Mouse (Mus musculus) midbrain, embryonic 13.5 days (tissue): ENCODE measurements around the gene B3gat1. TPM values are rescaled to one million over a fixed set of nuclear protein-coding genes. Genes with fewer than 3 reads are reported as not detected.

Source experiments
- ATAC-seq: fragments of 200-750 bp; cut with Nextera tagmentation; 2 replicates; pipeline ENCODE4 v1.8.0; 2017; ENCODE audit warnings: mild to moderate bottlenecking, moderate TSS enrichment, moderate library complexity
- H3K27ac ChIP-seq: fragments of 300-500 bp; sonication (generic); 2 replicates; pipeline ENCODE4 v1.5.1; 2015; ENCODE audit warnings: inconsistent platforms, mild to moderate bottlenecking, moderate library complexity
- H3K27me3 ChIP-seq: fragments of 300-500 bp; sonication (generic); 2 replicates; pipeline ENCODE4 v1.6.1; 2015; ENCODE audit warnings: mild to moderate bottlenecking, inconsistent platforms
- H3K36me3 ChIP-seq: fragments of 300-500 bp; sonication (generic); 2 replicates; pipeline ENCODE4 v1.6.1; 2015; ENCODE audit warnings: mild to moderate bottlenecking, inconsistent platforms
- H3K4me1 ChIP-seq: fragments of 300-500 bp; sonication (generic); replicated peaks from 2 replicates; pipeline ENCODE4 v1.6.1; 2015; ENCODE audit warnings: inconsistent platforms
- H3K4me2 ChIP-seq: fragments of 300-500 bp; sonication (generic); replicated peaks from 2 replicates; pipeline ENCODE4 v1.6.1; 2015; ENCODE audit warnings: moderate library complexity, mild to moderate bottlenecking, inconsistent platforms
- H3K4me3 ChIP-seq: fragments of 300-500 bp; sonication (generic); replicated peaks from 2 replicates; pipeline ENCODE4 v1.5.1; 2015; ENCODE audit warnings: mild to moderate bottlenecking, inconsistent platforms
- H3K9ac ChIP-seq: fragments of 300-500 bp; sonication (generic); replicated peaks from 2 replicates; pipeline ENCODE4 v1.6.1; 2015; ENCODE audit warnings: mild to moderate bottlenecking, inconsistent platforms
- H3K9me3 ChIP-seq: fragments of 300-500 bp; sonication (generic); 2 replicates; pipeline ENCODE4 v1.6.1; 2016; ENCODE audit warnings: mild to moderate bottlenecking, inconsistent platforms
- WGBS: fragments of 180-500 bp; shearing (Covaris S2); methylation state at CpG from one replicate; pipeline ENCODE4 v1.1.7; 2015; 5-methylcytosine and 5-hydroxymethylcytosine counted together
- polyA plus RNA-seq: library from polyadenylated mRNA; unstranded; fragments of >200 nt; fragmentation: Nextera tagmentation; extraction: Ambion mirVana; gene quantifications from 2 replicates; pipeline ENCODE4 v1.2.1, GENCODE M21; 2015

Gene B3gat1
- polyA plus RNA-seq, 1 experiment from 2014 or later = 26.2 TPM

DNA sequence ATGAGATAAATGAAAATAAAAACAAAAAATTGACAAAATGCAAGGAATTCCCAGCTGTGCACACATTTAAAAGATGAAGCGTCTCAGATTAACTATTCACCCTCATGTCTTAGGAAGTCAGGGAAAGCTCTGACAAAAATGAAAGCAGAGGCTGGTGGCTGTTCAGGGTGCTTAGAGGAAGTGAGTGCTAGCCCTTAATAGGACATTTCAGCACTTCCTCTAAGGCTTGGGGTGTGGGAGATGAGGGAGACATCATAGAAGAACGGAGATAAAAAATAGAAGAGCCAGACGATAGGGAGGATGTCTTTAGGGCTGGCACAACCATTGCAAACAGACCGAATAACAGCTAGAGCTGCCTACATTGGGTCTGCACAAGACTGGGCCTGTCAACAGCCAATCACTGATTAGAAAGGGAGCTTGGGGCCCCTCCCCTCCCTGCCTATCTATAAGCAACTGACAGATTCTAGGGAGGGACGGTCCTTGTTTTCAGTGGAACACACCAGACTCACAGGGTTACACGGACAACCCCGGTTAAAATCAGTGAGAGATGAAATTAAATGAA is 50.0 kb downstream of the B3gat1 start:
- Histone ChIP-seq H3K9ac (no peak overlapping the region), H3K4me3 (no peak overlapping the region), H3K27ac (no peak overlapping the region), H3K4me1 (no peaks in the 10 kb centered on the region), H3K27me3 (no peaks in the 10 kb centered on the region), H3K36me3 (no peaks in the 10 kb centered on the region), H3K4me2 (0 out of 2 replicates have a peak overlapping the region, but pooled peaks have one; percentile 5), H3K9me3 (no peaks in the 10 kb centered on the region)
- ATAC-seq = peak; percentile 79
- 58% methylated on average over 7 of the region's 7 CpGs for WGBS

DNA sequence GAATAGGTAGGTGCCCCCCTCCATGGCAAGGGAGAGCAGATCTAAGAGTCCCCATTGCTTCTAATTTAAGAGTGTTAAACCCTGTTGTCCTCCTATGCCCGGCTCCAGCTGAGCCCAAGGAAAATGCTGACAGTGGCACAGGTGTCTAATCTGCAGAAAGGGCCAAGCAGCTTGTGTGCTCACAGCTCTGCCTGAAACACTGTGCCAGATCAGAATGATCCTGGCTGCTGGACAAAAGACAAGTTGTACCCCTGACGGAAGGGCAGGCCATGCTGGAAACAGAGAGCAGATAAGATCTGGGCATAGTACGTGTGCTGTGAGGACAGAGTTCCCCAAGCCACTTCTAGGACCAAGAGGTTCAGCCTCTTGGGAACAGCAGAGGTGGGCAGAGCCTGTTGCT is 59.3 kb downstream of the B3gat1 start:
- H3K36me3 ChIP-seq = no peaks in the 10 kb centered on the region
- no peak overlapping the region for H3K27ac ChIP-seq
- 0 out of 2 replicates have a peak, but pooled peaks have one; percentile 30 for ATAC-seq
- WGBS = 77% methylated on average over 3 of the region's 3 CpGs
- H3K9ac ChIP-seq = no peak overlapping the region
- H3K9me3 ChIP-seq = no peaks in the 10 kb centered on the region
- H3K4me1 ChIP-seq = no peaks in the 10 kb centered on the region
- no peaks in the 10 kb centered on the region for H3K27me3 ChIP-seq
- H3K4me3 ChIP-seq = no peak overlapping the region
- no peak overlapping the region for H3K4me2 ChIP-seq

DNA sequence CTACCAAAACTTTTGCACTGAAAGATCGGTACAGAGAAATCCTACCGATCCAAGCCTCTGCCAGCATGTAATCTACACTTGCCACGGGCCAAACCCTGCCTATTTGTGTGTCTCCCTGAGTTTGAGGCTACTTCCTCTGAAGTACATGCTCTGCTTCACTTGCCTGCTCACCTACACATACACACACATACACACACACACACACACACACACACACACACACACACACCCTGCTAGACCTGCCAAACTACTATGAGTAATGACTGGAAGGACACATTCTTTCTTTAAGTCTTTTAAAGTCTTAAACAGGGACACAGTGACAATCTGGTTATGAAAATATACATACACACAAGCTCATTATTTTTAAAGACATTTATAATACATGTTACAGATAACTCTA is 64.7 kb downstream of the B3gat1 start:
- Histone ChIP-seq H3K4me1 (no peaks in the 10 kb centered on the region), H3K4me3 (no peak overlapping the region), H3K4me2 (no peak overlapping the region), H3K9ac (no peak overlapping the region), H3K27me3 (no peaks in the 10 kb centered on the region), H3K27ac (no peak overlapping the region), H3K36me3 (no peaks in the 10 kb centered on the region), H3K9me3 (no peaks in the 10 kb centered on the region)
- WGBS = 93% methylated on average over 3 of the region's 3 CpGs
- no peak for ATAC-seq

DNA sequence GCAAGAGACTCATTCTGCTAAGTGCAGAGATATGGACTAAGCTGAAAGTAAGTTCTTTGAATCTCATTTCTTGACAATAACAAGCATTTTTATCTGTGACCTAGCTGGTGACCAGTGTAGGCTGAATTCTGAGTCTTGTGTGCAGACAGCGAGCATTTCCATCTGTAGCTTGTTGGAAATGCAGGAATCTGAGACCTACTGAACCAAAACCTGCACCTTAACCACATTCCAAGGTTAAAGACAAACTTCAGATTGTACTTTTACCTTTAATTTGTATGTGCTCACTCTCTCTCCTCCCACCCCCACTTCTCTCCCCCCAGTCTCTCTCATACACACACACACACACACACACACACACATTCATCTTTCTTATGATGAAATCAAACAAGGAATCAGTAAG is 65.2 kb downstream of the B3gat1 start:
- H3K9me3 ChIP-seq = no peaks in the 10 kb centered on the region
- ATAC-seq = no peak
- no peak overlapping the region for H3K4me2 ChIP-seq
- H3K4me1 ChIP-seq = no peaks in the 10 kb centered on the region
- 91% methylated on average over 1 of the region's 1 CpGs for WGBS
- H3K36me3 ChIP-seq = no peaks in the 10 kb centered on the region
- no peak overlapping the region for H3K4me3 ChIP-seq
- H3K27ac ChIP-seq = no peak overlapping the region
- no peak overlapping the region for H3K9ac ChIP-seq
- no peaks in the 10 kb centered on the region for H3K27me3 ChIP-seq

DNA sequence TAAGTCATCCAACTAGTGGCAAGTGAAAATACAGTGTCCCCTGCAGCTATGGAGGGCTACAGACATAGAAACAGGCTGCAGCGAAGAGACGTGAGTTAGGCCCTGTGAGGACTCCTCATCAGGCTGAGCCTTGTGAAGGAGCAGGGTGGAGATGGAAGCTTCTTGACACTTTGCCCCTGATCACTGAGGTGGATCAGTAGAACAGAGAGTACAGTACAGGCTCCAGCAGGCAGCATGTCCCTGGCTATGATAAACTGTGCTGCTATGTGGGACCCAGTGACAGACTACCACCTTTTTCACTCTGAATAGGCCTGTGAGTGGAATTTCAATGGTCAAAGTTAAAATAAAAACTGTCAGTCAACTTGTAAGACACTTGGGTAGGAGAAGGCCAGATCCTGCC is 66.8 kb downstream of the B3gat1 start:
- H3K27ac ChIP-seq = no peak overlapping the region
- H3K27me3 ChIP-seq = no peaks in the 10 kb centered on the region
- no peaks in the 10 kb centered on the region for H3K36me3 ChIP-seq
- no peak overlapping the region for H3K9ac ChIP-seq
- H3K4me3 ChIP-seq = no peak overlapping the region
- no peak overlapping the region for H3K4me2 ChIP-seq
- 97% methylated on average over 2 of the region's 2 CpGs for WGBS
- no peaks in the 10 kb centered on the region for H3K4me1 ChIP-seq
- no peak for ATAC-seq
- H3K9me3 ChIP-seq = no peaks in the 10 kb centered on the region

DNA sequence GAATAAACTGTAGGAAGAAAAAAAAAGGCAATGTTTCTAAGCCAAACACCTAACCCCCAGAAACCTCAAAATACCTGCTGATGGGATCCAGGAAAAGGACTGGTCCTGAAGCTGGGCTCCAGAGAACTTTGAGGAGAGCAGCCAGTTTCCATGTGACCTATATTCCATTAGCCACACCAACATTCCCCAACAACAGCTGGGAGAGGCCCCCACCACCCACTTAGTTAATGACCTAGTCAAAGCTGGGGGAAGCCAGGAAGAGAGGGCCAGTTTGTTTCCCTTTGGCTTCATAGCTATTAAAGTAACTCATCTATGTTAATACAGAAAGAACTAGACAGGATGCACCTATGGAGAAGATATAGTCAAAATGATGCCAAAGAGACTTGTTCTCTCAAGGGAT is 70.8 kb downstream of the B3gat1 start:
- Histone ChIP-seq H3K9ac (no peak overlapping the region), H3K36me3 (no peaks in the 10 kb centered on the region), H3K4me2 (no peak overlapping the region), H3K9me3 (no peaks in the 10 kb centered on the region), H3K27me3 (no peaks in the 10 kb centered on the region), H3K4me3 (no peak overlapping the region), H3K27ac (no peak overlapping the region), H3K4me1 (peaks cover 5% of the 10 kb centered on the region)
- ATAC-seq = no peak

DNA sequence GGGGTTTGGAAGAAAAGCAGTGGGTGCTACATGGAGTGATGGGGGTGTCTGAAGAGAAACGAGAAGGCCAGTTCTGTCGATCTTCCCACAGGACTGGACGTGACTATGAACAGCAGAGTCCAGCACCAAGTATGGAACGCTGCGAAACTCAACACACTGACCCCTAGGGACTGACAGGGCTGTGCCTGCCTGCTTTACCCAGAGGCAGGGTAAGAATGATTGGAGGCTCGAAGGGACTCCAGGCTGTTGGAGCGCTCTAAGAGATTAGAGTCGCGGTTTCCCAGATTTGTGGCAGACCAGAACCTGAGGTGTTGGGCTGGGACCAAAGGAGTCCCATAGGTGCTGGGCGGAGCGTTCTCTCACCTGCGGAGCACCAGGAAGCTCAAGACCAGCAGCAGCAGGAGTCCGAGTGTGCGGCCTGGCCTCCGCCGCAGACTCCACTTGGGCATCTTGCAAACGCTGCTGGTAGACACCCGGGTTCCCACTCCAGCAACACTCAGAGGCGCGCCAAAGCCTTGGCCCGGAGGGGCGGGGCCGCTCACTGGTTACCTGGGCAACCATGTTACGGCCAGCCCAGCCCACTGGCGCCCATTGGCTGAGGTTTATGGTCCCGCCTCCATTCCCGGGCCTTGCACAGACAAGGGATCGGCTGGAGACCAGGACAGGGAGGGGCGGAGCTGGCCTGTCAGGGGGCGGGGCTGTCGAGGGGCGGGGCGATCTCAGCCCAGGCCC is 72.6 kb downstream of the B3gat1 start, which contains the start of gene Glb1l2:
TSS of gene Glb1l2 (minus strand) at position 534 of the 732 bp plus-strand sequence.
- peaks cover 5% of the 10 kb centered on the region for H3K4me1 ChIP-seq
- no peaks in the 10 kb centered on the region for H3K27me3 ChIP-seq
- peak; percentile 100 for ATAC-seq
- no peak within 1 kb of the TSS for H3K27ac ChIP-seq
- peak within 1 kb of the TSS; percentile 53 for H3K4me3 ChIP-seq
- no peaks in the 10 kb centered on the region for H3K9me3 ChIP-seq
- H3K9ac ChIP-seq = peak within 1 kb of the TSS; percentile 65
- no peaks in the 10 kb centered on the region for H3K36me3 ChIP-seq
- peak within 1 kb of the TSS; percentile 88 for H3K4me2 ChIP-seq
- under 1% methylated on average over 33 of the region's 33 CpGs for WGBS

DNA sequence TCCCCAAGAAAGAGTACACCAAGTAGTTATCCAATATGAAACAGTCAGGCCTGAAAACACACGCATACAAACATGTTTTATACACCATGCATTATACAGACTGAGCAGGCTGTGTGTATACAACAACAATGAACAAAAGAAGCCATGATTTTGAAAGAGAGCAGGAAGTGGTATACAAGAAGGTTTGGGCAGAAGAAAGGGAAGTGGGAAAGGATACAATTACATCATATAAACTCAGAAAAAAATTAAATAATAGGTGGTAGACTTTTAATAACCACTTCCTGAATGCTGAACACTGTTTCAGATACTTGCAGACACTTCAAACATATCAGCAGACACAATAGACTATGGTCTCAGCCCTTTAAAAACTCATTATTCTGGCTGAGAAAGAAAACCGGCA is 75.2 kb downstream of the B3gat1 start:
- no peak overlapping the region for H3K4me2 ChIP-seq

More for the DNA sequence above, 75.2 kb downstream of the B3gat1 start:
- Histone ChIP-seq H3K36me3 (no peaks in the 10 kb centered on the region), H3K4me3 (no peak overlapping the region), H3K27me3 (no peaks in the 10 kb centered on the region), H3K9me3 (no peaks in the 10 kb centered on the region), H3K27ac (no peak overlapping the region), H3K9ac (no peak overlapping the region), H3K4me1 (peaks cover 5% of the 10 kb centered on the region)
- 80% methylated on average over 2 of the region's 2 CpGs for WGBS
- no peak for ATAC-seq

Other genes with a start within 250 kb of the B3gat1 start
- 2.0 and 2.5 TPM in 2 replicates for gene Glb1l2, start 72.7 kb downstream of the B3gat1 start, polyA plus RNA-seq
- gene Glb1l3, start 127.2 kb downstream of the B3gat1 start, polyA plus RNA-seq = not detected in 2 replicates
- gene Gm1110, start 189.4 kb downstream of the B3gat1 start, polyA plus RNA-seq = 0.09 TPM in 1 of 2 replicates, not detected in the other